Mouse (Mus musculus) inflammation-experienced regulatory T-cells, adult 6 months (primary cell): ENCODE measurements around the gene Treml4. TPM values are rescaled to one million over a fixed set of nuclear protein-coding genes. Genes with fewer than 3 reads are reported as not detected.
"Not testable (repeated sequence)": the region's sequence is repeated elsewhere in the genome, so short reads cannot be mapped to it uniquely, and the experiment has no call there.

Experiments
- ATAC-seq: one replicate; pipeline ENCODE4 v1.8.0; 2017
- polyA plus RNA-seq, 3 experiments: library from polyadenylated mRNA; unstranded; fragments of 100-300 nt; shearing (Covaris generic); gene quantifications; one replicate each; pipeline ENCODE4 v1.2.1; 2017

Treml4 gene
- polyA plus RNA-seq, 3 experiments from 2014 or later: 0.55 to 1.3 TPM; not detected in 1

DNA sequence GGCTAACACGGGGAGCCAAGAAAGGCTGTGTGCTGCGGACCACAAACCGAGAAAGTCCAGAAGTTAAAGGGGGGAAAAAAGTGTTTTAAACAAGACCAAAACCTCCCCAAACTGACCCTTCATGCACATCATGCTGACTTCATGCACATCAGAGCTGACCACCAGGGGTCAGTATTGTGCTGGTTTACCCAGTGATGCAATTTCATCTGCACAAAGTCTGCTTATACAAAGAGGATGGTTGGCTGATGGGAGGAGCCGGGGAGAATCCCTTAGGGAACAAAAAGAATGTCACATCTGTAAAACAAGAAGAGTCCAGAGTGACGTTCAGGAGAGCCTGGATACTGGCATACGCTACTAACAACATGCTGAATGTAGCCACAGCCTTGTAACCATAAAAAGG lies 10.8 kb downstream of the Treml4 start:
- no peak for ATAC-seq

- no peak for ATAC-seq
Observed at GRCm38 (mm10) chr17:48275736-48276135, 11.6 kb downstream of the Treml4 start.

GRCm38 (mm10) chr17:48278381-48278780 lies 14.3 kb downstream of the Treml4 start:
- no peak for ATAC-seq

DNA sequence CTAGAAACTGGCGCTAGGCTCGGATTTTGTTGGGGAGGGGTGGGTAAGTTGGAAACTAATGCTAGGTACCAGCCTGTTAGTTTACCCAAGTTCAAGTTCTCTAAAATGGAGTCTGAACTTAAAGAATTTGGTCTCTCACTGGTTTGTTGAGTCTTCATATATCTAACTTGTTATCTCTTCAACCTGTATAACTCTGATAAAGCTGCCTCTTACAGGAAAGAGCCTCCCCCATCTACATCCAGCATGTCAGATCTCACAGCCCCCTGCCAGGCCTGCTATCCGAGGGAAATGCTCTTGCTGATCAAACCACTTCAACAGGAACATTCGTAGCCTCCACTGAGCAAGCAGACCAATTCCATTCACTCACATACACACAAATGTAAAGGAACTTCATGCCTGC lies 14.9 kb downstream of the Treml4 start:
- ATAC-seq: no peak

GRCm38 (mm10) chr17:48280943-48281738 lies 17.0 kb downstream of the Treml4 start:
- ATAC-seq: no peak

GRCm38 (mm10) chr17:48281739-48282085 lies 17.6 kb downstream of the Treml4 start:
- no peak for ATAC-seq

DNA sequence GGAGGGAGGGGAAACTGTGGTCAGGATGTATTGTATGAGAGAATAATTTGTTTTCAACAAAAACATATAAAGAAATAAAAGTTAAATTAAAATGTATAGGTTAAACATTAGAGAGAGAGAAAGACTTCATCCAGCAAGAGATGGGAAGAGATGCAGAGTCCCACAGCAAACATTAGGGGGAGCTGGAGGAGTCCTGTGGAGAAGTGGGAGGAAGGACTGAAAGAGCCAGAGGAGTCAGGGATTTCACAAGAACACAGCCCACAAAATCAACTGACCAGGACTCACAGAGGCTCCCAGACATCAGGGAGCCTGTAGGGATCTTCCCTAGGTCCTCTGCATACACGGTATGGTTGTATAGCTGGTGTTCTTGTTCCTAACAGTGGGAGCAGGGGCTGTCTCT lies 22.7 kb downstream of the Treml4 start:
- no peak for ATAC-seq

GRCm38 (mm10) chr17:48287276-48287675 lies 23.2 kb downstream of the Treml4 start:
- ATAC-seq: no peak

DNA sequence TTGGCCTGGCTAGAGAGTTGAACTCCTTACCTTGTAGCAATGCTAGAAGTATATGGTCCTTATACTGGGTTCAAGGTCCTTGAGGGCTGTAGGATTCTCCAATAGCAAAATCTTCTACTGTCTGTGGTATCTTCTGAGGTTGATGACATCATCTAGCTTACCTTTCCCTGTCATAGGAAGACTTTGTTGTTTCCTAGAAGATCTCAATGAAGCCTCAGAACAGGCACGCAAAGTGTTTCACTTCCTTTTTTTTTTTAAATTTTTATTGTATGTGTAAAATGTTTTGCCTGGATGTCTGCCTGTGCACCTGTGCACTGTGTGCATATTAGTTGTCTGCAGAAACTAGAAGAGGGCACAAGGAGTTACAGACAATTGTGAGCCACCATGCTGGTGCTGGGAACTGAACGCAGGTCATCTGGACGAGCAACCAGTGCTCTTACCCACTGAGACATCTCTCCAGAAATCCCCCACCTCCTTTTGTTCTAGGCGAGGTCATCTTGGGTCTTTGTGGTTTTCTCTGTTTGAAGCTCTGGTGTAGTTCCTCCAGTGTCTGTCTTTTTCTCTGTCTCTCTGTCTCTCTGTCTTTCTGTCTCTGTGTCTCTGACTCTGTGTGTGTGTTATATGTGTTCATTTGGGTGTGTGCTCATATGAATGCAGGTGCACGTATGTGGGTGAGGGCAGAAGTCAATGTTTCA lies 29.6 kb downstream of the Treml4 start:
- peak; percentile 54 for ATAC-seq

DNA sequence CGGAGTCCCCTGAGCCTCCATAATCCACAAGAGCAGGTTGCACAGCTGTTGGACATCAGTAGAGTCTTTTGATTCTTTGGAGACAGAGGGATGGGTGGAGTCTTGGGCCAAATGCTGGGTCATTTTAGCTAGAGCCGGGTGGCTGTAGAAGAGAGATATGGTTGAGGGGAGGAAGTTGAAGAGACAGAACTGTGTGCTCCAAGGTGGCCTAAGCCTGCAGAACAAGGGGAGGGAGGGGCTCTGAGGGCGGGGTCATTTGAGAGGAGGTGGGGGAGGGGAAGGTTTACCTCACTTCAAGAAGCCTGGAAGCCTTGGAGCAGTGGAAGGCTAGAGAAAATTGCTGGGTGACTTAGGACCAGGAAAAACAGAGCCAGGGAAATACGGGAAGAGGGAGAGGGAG lies 35.1 kb downstream of the Treml4 start, which contains the start of gene Treml2:
Treml2 (plus strand) TSS at position 296 of the 400 bp plus-strand sequence.
- no peak for ATAC-seq

- ATAC-seq: no peak
Observed at GRCm38 (mm10) chr17:48299756-48300155, 35.7 kb downstream of the Treml4 start.

GRCm38 (mm10) chr17:48300199-48300598 lies 36.1 kb downstream of the Treml4 start:
- ATAC-seq: peak; percentile 50

- peak; percentile 89 for ATAC-seq
Observed at GRCm38 (mm10) chr17:48300861-48301260, 36.8 kb downstream of the Treml4 start.

- no peak for ATAC-seq
Observed at GRCm38 (mm10) chr17:48301792-48302191, 37.7 kb downstream of the Treml4 start.

DNA sequence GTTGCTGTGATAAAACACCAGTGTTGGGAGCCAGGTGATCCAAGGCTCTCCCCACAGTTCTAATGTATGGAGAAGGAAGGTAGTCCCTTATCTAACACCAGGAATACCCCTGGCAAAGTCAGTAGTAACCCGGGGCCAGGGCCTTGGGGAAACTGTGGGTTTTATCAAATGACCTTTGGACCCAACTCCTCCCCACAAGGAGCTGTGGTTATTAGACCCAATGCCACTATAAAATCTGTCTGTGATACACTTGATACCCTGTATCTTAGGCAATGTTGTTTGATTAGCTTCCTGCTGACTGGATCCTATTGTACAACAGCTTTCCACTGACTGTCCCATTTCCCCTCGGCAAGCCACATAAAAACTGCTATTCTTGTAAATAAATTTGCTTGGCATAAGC lies 48.0 kb downstream of the Treml4 start:
- ATAC-seq: no peak

- ATAC-seq: not testable (repeated sequence)
Observed at GRCm38 (mm10) chr17:48315905-48316579, 51.9 kb downstream of the Treml4 start, which contains the start of gene B430306N03Rik. TSS of gene B430306N03Rik (plus strand) at chr17:48316141.

DNA sequence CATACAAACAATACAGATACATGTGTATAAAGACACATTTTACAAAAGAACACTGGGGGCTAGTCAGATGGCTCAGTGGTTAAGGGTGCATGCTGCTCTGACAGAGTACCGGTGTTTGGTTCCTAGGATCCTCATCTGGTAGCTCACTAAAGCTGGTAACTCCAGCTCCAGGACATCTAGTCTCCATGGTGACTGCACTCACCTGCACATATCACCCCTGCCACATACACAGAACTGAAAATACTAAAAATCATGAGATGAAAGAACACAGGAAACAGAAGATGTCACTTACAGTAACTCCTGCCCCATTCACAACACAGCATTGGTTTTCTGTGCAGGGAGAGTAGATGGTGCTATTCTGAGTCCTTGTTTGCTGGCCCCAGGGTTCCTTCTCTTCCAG lies 54.6 kb downstream of the Treml4 start:
- peak; percentile 60 for ATAC-seq

DNA sequence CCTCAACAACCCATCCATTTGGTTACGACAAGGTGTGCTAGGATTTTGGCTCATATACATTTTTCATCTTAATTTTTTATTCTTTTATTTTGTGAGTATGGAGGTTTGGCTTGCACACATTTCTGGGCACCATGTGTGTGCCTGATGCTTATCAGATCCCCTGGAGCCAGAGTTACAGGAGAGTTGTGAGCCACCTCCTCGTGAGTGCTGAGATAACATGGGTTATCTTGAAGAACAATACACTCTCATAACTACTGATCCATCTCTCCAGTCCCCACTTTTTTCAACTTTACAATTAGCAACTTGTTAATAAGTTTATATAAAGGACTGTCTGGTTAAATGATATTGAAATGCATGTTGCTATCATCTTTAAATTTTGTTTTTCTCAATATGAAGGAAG lies 57.2 kb downstream of the Treml4 start:
- ATAC-seq: no peak

GRCm38 (mm10) chr17:48323236-48323635 lies 59.1 kb downstream of the Treml4 start:
- no peak for ATAC-seq

DNA sequence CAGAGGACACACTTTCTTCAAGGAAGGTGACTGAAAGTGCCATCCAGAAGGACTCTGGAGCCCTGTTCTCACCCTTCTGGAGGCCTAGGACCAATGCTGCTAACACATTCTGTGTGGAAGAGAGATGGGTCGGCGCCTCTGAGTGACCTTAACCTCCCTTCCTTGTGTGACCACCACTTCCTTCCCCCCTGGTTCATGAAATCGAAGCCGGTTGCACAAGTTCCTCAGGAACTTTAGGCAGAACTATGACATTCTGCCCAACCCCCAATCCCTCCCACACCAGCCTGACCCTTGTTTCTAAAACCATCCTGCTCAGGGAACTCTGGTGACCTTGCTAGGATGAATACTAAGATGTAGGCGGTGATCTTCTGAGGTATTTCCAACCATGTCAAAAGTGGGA lies 60.2 kb downstream of the Treml4 start:
- no peak for ATAC-seq
